Mouse (Mus musculus) CH12.LX (cell line): ENCODE results near the gene Stxbp1.

ENCODE experiments used
- CHD1 ChIP-seq: IDR thresholded peaks from 2 replicates; pipeline ENCODE4 v1.6.1; 2012; ENCODE audit warnings: low read depth, low read length, improper control_type of control experiment, inconsistent platforms
- CTCF ChIP-seq, 2 experiments: IDR thresholded peaks in 1 of 2; conservative IDR thresholded peaks in 1 of 2; 2 replicates each; pipeline ENCODE4 v1.5.1; 2011 to 2012; ENCODE audit warnings: low read depth in 2 of 2, low read length in 2 of 2, improper control_type of control experiment in 1 of 2, inconsistent platforms in 1 of 2, mild to moderate bottlenecking in 1 of 2, moderate library complexity in 1 of 2
- EP300 ChIP-seq: IDR thresholded peaks from 2 replicates; pipeline ENCODE4 v1.6.1; 2011; ENCODE audit warnings: low read length, improper control_type of control experiment
- HCFC1 ChIP-seq: IDR thresholded peaks from 2 replicates; pipeline ENCODE4 v1.6.1; 2012; ENCODE audit warnings: low read depth, mild to moderate bottlenecking, inconsistent platforms, low read length, improper control_type of control experiment
- MAX ChIP-seq: IDR thresholded peaks from 2 replicates; pipeline ENCODE4 v1.6.1; 2011; ENCODE audit warnings: low read length, improper control_type of control experiment
- RCOR1 ChIP-seq: conservative IDR thresholded peaks from 2 replicates; pipeline ENCODE4 v1.6.1; 2012; ENCODE audit warnings: low read depth, mild to moderate bottlenecking, inconsistent platforms, low read length, improper control_type of control experiment
- ZC3H11A ChIP-seq: IDR thresholded peaks from 2 replicates; pipeline ENCODE4 v1.6.1; 2012; ENCODE audit warnings: low read depth, mild to moderate bottlenecking, inconsistent platforms, low read length, improper control_type of control experiment
- ZKSCAN1 ChIP-seq: IDR thresholded peaks from 2 replicates; pipeline ENCODE4 v1.6.1; 2012; ENCODE audit warnings: low read depth, inconsistent platforms, low read length, improper control_type of control experiment, borderline replicate concordance
- ZNF384 ChIP-seq: IDR thresholded peaks from 2 replicates; pipeline ENCODE4 v1.6.1; 2012; ENCODE audit warnings: low read depth, low read length, improper control_type of control experiment, inconsistent platforms

GRCm38 (mm10) chr2:32874070-32874469 lies 27.0 kb upstream of the Stxbp1 start:
- TF ChIP-seq CHD1 (no peak), EP300 (no peak), CTCF (conservative IDR thresholded peaks at IDR 0.05 in 1 of 2, IDR thresholded peaks at IDR 0.05 in 1 of 2; ENCODE audit: low read depth in 2 of 2, low read length in 2 of 2) (no peak), MAX (no peak), HCFC1 (no peak), ZC3H11A (no peak), ZKSCAN1 (no peak), ZNF384 (no peak), RCOR1 (no peak)
